Mouse (Mus musculus): Measurements from ENCODE around the gene Ahsg.
"Not testable (repeated sequence)": the region's sequence is repeated elsewhere in the genome, so short reads cannot be mapped to it uniquely, and the experiment has no call there.

Ahsg gene

DNA sequence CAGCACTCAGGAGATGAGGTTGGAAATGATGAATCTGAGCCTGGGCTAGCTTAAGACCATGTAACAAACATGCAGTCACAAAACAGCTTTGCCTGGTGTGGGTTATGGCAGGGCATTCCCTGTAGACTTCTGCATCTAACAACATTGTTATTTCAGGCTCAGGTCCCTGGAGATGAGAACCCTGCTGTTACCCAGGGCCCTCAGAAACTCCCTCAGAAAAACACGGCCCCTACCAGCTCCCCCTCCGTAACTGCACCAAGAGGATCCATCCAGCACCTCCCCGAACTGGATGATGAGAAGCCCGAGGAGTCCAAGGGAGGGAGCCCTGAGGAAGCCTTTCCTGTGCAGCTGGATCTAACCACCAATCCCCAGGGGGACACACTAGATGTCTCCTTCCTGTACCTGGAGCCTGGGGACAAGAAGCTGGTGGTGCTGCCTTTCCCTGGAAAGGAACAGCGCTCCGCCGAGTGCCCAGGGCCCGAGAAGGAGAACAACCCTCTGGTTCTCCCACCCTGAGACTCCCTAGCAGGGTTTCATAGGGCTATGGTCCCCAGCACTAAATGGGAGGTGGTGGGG is 48.1 kb downstream of the Ahsg start:
- DNase-seq (ENCODE audit: low spot score in 2 of 2), result no peak

DNA sequence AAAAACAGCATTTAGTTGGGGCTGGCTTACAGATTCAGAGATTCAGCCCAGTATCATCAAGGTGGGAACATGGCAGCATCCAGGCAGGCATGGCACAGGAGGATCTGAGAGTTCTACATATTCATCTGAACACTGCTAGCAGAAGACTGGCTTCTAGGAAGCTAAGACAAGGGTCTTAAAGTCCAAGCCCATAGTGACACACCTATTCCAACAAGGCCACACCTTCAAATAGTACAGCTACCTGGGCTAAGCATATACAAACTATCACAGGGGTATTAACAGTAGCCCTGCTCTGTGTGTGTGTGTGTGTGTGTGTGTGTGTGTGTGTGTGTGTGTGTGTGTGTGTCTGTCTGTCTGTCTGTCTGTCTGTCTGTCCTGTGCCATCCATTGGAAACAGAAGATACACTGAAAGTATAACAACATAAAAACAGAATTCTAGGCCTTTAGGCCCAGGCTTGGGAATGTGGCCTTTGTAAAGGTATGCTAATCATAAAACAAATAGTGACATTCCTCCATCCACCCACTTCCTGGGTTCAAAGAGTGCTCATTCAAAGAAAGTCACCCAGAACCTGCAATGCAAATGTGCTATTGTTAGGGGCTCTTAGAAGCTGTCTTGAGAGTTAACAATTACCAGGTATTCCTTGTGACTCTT is 50.9 kb downstream of the Ahsg start:
- DNase-seq (ENCODE audit: low spot score in 2 of 2), result not testable (repeated sequence)

DNA sequence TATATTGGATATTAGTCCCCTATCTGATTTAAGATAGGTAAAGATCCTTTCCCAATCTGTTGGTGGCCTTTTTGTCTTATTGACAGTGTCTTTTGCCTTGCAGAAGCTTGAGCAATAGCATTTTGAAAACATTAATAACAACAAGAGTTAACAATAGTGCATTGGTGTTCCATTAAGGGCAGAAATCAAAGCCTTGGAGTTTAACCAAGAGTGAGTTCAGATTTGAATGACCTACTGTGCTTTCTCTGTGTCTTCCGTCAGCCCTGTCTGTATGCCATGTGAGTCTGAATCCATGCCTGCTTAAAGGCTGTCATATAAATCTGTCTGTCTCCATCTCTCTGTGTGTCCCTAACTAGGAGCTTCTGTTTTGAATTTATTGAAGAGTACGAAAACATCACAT is 56.3 kb downstream of the Ahsg start:
- DNase-seq (ENCODE audit: low spot score in 2 of 2), result no peak
